Mouse (Mus musculus) ES-E14 (cell line): ENCODE measurements around the gene Dapp1.

Source experiments
- HCFC1 ChIP-seq: IDR thresholded peaks from 2 replicates; pipeline ENCODE4 v1.6.1; 2012; ENCODE audit warnings: low read length, inconsistent platforms, borderline replicate concordance; ENCODE audit not compliant: insufficient read depth
- MAFK ChIP-seq: IDR thresholded peaks from 2 replicates; pipeline ENCODE4 v1.6.1; 2014; ENCODE audit warnings: mild to moderate bottlenecking, low read depth, low read length, inconsistent platforms; ENCODE audit not compliant: insufficient read depth

DNA sequence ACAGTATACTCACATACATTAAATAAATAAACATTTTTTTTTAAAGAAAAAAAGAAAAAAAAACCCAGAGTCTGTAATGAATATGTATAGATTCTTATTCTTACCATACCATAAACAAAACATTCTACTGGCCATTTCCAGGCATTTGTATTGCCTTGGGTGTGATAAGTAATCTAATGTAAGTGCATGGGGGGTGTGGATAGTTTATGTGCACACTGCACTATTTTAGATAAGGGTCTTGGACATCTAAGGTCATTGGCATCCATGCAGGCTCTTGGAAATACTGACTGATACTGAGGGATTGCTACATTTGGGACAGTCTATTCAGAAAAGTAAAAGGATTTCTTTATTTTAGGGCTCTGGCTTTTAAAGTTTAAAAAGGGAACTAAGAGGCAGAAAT lies 39.8 kb downstream of the Dapp1 start:
- TF ChIP-seq MAFK: no peak
- TF ChIP-seq HCFC1: no peak
